12 mouse cellular contexts compared by ENCODE assay signal in genomic region chr10:89450411-89450810, GRCm38 (mm10). TPM values are rescaled to one million over a fixed set of nuclear protein-coding genes. Genes with fewer than 3 reads are reported as not detected.
DNase-seq lines count a peak whose midpoint lies in the region; ATAC-seq and TF ChIP-seq lines count a peak whose summit lies in the region.
"Had no signal": no experiment of that assay in that cellular context is flagged by ENCODE, and none has a peak within 500 bp of the region (broad histone marks: within the 10 kb centered on the region; RNA-seq: fewer than 3 reads in every experiment).

No protein-coding gene starts in this region.

- H3K4me1 ChIP-seq in forebrain, embryonic 15.5 days, result peaks cover 12% of the 10 kb centered on the region; the same call in 1 of the 2 replicates
- H3K4me1 ChIP-seq in forebrain, embryonic 11.5 days (replicated peaks; ENCODE audit: control insufficient read depth, insufficient read depth, low read length), result no peaks in the 10 kb centered on the region
- H3K4me1 ChIP-seq in midbrain, embryonic 14.5 days (ENCODE audit: control insufficient read depth, insufficient read depth, low read length), result no peaks in the 10 kb centered on the region
- peaks cover 7% of the 10 kb centered on the region; the same call in 1 of the 2 replicates for H3K4me1 ChIP-seq in midbrain, embryonic 10.5 days
- H3K4me1 ChIP-seq in limb, embryonic 14.5 days (ENCODE audit: control insufficient read depth, insufficient read depth, low read length), result peaks cover 5% of the 10 kb centered on the region; the same call in 1 of the 2 replicates
- H3K4me1 ChIP-seq in hindbrain, embryonic 14.5 days (replicated peaks; ENCODE audit: control insufficient read depth, insufficient read depth, low read length), result no peaks in the 10 kb centered on the region
- H3K4me1 ChIP-seq: heart, embryonic 10.5 days; hindbrain, embryonic 15.5 days; midbrain, embryonic 12.5 days had no signal

- 0 out of 2 replicates have a peak, but pooled peaks cover under 1% of the 10 kb centered on the region for H3K27me3 ChIP-seq in forebrain, embryonic 15.5 days
- H3K27me3 ChIP-seq in forebrain, embryonic 11.5 days (ENCODE audit: control insufficient read depth, insufficient read depth, low read length), result no peaks in the 10 kb centered on the region
- 0 out of 2 replicates have a peak, but pooled peaks cover under 1% of the 10 kb centered on the region for H3K27me3 ChIP-seq in midbrain, embryonic 14.5 days (ENCODE audit: control insufficient read depth, insufficient read depth, low read length)
- H3K27me3 ChIP-seq in midbrain, embryonic 10.5 days (ENCODE audit: low read depth, poor library complexity, severe bottlenecking), result peaks cover 21% of the 10 kb centered on the region
- no peaks in the 10 kb centered on the region for H3K27me3 ChIP-seq in limb, embryonic 14.5 days (ENCODE audit: control insufficient read depth, insufficient read depth, low read length)
- peaks cover 2% of the 10 kb centered on the region; the same call in 1 of the 2 replicates for H3K27me3 ChIP-seq in hindbrain, embryonic 14.5 days (ENCODE audit: control insufficient read depth, insufficient read depth, low read length)

- no peak overlapping the region for H3K4me2 ChIP-seq in forebrain, embryonic 15.5 days (replicated peaks)
- H3K4me2 ChIP-seq in forebrain, embryonic 11.5 days (ENCODE audit: low read depth, low read length, severe bottlenecking), result no peak overlapping the region
- no peak overlapping the region for H3K4me2 ChIP-seq in midbrain, embryonic 14.5 days (ENCODE audit: low read length)
- H3K4me2 ChIP-seq in limb, embryonic 14.5 days (replicated peaks; ENCODE audit: low read depth, low read length, severe bottlenecking), result no peak overlapping the region
- H3K4me2 ChIP-seq in hindbrain, embryonic 14.5 days (replicated peaks), result no peak overlapping the region
- H3K4me2 ChIP-seq: hindbrain, embryonic 15.5 days; liver, embryonic 11.5 days; midbrain, embryonic 12.5 days had no signal

- no peaks in the 10 kb centered on the region for H3K9me3 ChIP-seq in forebrain, embryonic 15.5 days
- H3K9me3 ChIP-seq in forebrain, embryonic 11.5 days (ENCODE audit: control insufficient read depth, low read length), result no peaks in the 10 kb centered on the region
- no peaks in the 10 kb centered on the region for H3K9me3 ChIP-seq in midbrain, embryonic 14.5 days (ENCODE audit: control insufficient read depth, low read length)
- no peaks in the 10 kb centered on the region for H3K9me3 ChIP-seq in midbrain, embryonic 10.5 days (replicated peaks)
- no peaks in the 10 kb centered on the region for H3K9me3 ChIP-seq in limb, embryonic 14.5 days (ENCODE audit: control insufficient read depth, low read length)
- no peaks in the 10 kb centered on the region for H3K9me3 ChIP-seq in hindbrain, embryonic 14.5 days (ENCODE audit: control insufficient read depth, low read length)
- H3K9me3 ChIP-seq: heart, embryonic 10.5 days; hindbrain, embryonic 15.5 days; midbrain, embryonic 12.5 days had no signal

- H3K36me3 ChIP-seq in forebrain, embryonic 15.5 days, result no peaks in the 10 kb centered on the region
- no peaks in the 10 kb centered on the region for H3K36me3 ChIP-seq in forebrain, embryonic 11.5 days (ENCODE audit: control insufficient read depth, insufficient read depth, low read length)
- no peaks in the 10 kb centered on the region for H3K36me3 ChIP-seq in midbrain, embryonic 14.5 days (ENCODE audit: control insufficient read depth, insufficient read depth, low read length)
- no peaks in the 10 kb centered on the region for H3K36me3 ChIP-seq in midbrain, embryonic 10.5 days
- H3K36me3 ChIP-seq in limb, embryonic 14.5 days (ENCODE audit: control insufficient read depth, insufficient read depth, low read length), result no peaks in the 10 kb centered on the region
- H3K36me3 ChIP-seq in hindbrain, embryonic 14.5 days (replicated peaks; ENCODE audit: control insufficient read depth, insufficient read depth), result no peaks in the 10 kb centered on the region
- H3K36me3 ChIP-seq: heart, embryonic 10.5 days; hindbrain, embryonic 15.5 days; midbrain, embryonic 12.5 days had no signal

- WGBS in forebrain, embryonic 15.5 days, result 41% methylated on average over 10 of the region's 10 CpGs
- 93% methylated on average over 10 of the region's 10 CpGs for WGBS in forebrain, embryonic 11.5 days
- WGBS in midbrain, embryonic 14.5 days, result 84% methylated on average over 10 of the region's 10 CpGs
- WGBS in midbrain, embryonic 10.5 days, result 88% methylated on average over 10 of the region's 10 CpGs
- 29% methylated on average over 10 of the region's 10 CpGs for WGBS in limb, embryonic 14.5 days
- WGBS in hindbrain, embryonic 14.5 days, result 75% methylated on average over 10 of the region's 10 CpGs

- no peak for TF ChIP-seq POLR2A in limb, embryonic 14.5 days (IDR thresholded peaks at IDR 0.05; ENCODE audit: borderline replicate concordance, extremely low read depth, insufficient read depth, insufficient read length)

- ATAC-seq in forebrain, embryonic 15.5 days (replicated peaks), result peak; percentile 72
- no peak for ATAC-seq in forebrain, embryonic 11.5 days (replicated peaks; ENCODE audit: low FRiP score)
- ATAC-seq in midbrain, embryonic 14.5 days (ENCODE audit: low FRiP score, low TSS enrichment), result no peak
- no peak for ATAC-seq in limb, embryonic 14.5 days (ENCODE audit: low FRiP score, low read depth)
- ATAC-seq in hindbrain, embryonic 14.5 days (ENCODE audit: low FRiP score), result no peak

- peak overlapping the region; percentile 59; the same call in 1 of the 2 replicates for H3K27ac ChIP-seq in forebrain, embryonic 15.5 days (replicated peaks)
- no peak overlapping the region for H3K27ac ChIP-seq in forebrain, embryonic 11.5 days (ENCODE audit: low read depth, low read length)
- no peak overlapping the region for H3K27ac ChIP-seq in midbrain, embryonic 14.5 days (replicated peaks; ENCODE audit: low read depth, low read length)
- no peak overlapping the region for H3K27ac ChIP-seq in midbrain, embryonic 10.5 days (replicated peaks)
- H3K27ac ChIP-seq in limb, embryonic 14.5 days (replicated peaks; ENCODE audit: low read depth, low read length), result no peak overlapping the region
- H3K27ac ChIP-seq in hindbrain, embryonic 14.5 days, result no peak overlapping the region
- H3K27ac ChIP-seq: heart, embryonic 10.5 days; hindbrain, embryonic 15.5 days; midbrain, embryonic 12.5 days had no signal

- H3K4me3 ChIP-seq in forebrain, embryonic 15.5 days, result no peak overlapping the region
- no peak overlapping the region for H3K4me3 ChIP-seq in forebrain, embryonic 11.5 days (ENCODE audit: low read depth, low read length)
- no peak overlapping the region for H3K4me3 ChIP-seq in midbrain, embryonic 14.5 days (replicated peaks; ENCODE audit: low read depth, low read length)
- no peak overlapping the region for H3K4me3 ChIP-seq in midbrain, embryonic 10.5 days
- H3K4me3 ChIP-seq in limb, embryonic 14.5 days (replicated peaks; ENCODE audit: low read length), result no peak overlapping the region
- no peak overlapping the region for H3K4me3 ChIP-seq in hindbrain, embryonic 14.5 days (replicated peaks; ENCODE audit: low read length)
- H3K4me3 ChIP-seq: heart, embryonic 10.5 days; hindbrain, embryonic 15.5 days; midbrain, embryonic 12.5 days had no signal

- H3K9ac ChIP-seq in forebrain, embryonic 15.5 days (replicated peaks), result no peak overlapping the region
- H3K9ac ChIP-seq in forebrain, embryonic 11.5 days (ENCODE audit: low read length), result no peak overlapping the region
- H3K9ac ChIP-seq in midbrain, embryonic 14.5 days (replicated peaks; ENCODE audit: low read length), result no peak overlapping the region
- H3K9ac ChIP-seq in limb, embryonic 14.5 days (ENCODE audit: low read depth, low read length, severe bottlenecking), result no peak overlapping the region
- no peak overlapping the region for H3K9ac ChIP-seq in hindbrain, embryonic 14.5 days
- H3K9ac ChIP-seq: hindbrain, embryonic 15.5 days; midbrain, embryonic 12.5 days had no signal

- DNase-seq in forebrain, embryonic 11.5 days (ENCODE audit: low spot score), result no peak
- DNase-seq in midbrain, embryonic 14.5 days, result peak; percentile 34
- no peak for DNase-seq in midbrain, embryonic 10.5 days (ENCODE audit: low spot score)
- peak; percentile 8 for DNase-seq in cerebellum, adult 11-12 months
- peak; percentile 67 for DNase-seq in limb, embryonic 14.5 days (ENCODE audit: low spot score)
- DNase-seq in frontal cortex, postnatal 25 days (ENCODE audit: low spot score in 2 of 2), result no peak
- no peak for DNase-seq in hindbrain, embryonic 14.5 days (ENCODE audit: low spot score)

RNA-seq across cellular contexts. Expression of gene Gas2l3, which starts 6.6 kb away (rescaled TPM):
- polyA plus RNA-seq in forebrain, embryonic 15.5 days (2015; fragmentation: Nextera tagmentation; extraction: Ambion mirVana), result 12.1 and 13.9 TPM in 2 replicates
- polyA plus RNA-seq in forebrain, embryonic 11.5 days (2014; fragmentation: Nextera tagmentation; extraction: Ambion mirVana), result 12.5 and 12.8 TPM in 2 replicates
- 3.6 and 6.0 TPM in 2 replicates for polyA plus RNA-seq in midbrain, embryonic 14.5 days (2014; fragmentation: Nextera tagmentation; extraction: Ambion mirVana)
- polyA plus RNA-seq in midbrain, embryonic 10.5 days (2016; fragmentation: Nextera tagmentation; extraction: Ambion mirVana), result 18.7 and 19.4 TPM in 2 replicates
- 5.9 and 6.4 TPM in 2 replicates for polyA plus RNA-seq in limb, embryonic 14.5 days (2012; rRNA removed)
- polyA plus RNA-seq in limb, embryonic 14.5 days (2014; fragmentation: Nextera tagmentation; extraction: Ambion mirVana), result 11.3 and 11.7 TPM in 2 replicates
- polyA plus RNA-seq in hindbrain, embryonic 14.5 days (2014; fragmentation: Nextera tagmentation; extraction: Ambion mirVana), result 5.8 and 6.3 TPM in 2 replicates

Comparison
In these comparisons a context has a peak if more than half of its experiments do, and no peak if none do; other contexts are left out.
1. DNase-seq: peak in midbrain, embryonic 14.5 days (single experiment), cerebellum, adult 11-12 months (single experiment) and limb, embryonic 14.5 days (single experiment); none in forebrain, embryonic 11.5 days (single experiment), midbrain, embryonic 10.5 days (single experiment), frontal cortex, postnatal 25 days (0 of 2) and hindbrain, embryonic 14.5 days (single experiment).